Mouse (Mus musculus) adrenal gland, postnatal 14 days (tissue): ENCODE measurements around the gene Diaph2. TPM values are rescaled to one million over a fixed set of nuclear protein-coding genes. Genes with fewer than 3 reads are reported as not detected.
A peak's percentile ranks its signal among the peaks of the same experiment; 100 is the strongest.
"Not testable (repeated sequence)": the region's sequence is repeated elsewhere in the genome, so short reads cannot be mapped to it uniquely, and the experiment has no call there.

ENCODE experiments used
- DNase-seq: peaks from one replicate; pipeline ENCODE4 v3.0.0; 2021; ENCODE audit warnings: mixed read lengths
- long read RNA-seq, 2 experiments: library from polyadenylated mRNA; stranded (forward); transcript quantifications; one replicate each; pipeline ENCODE4 v2.0.0; 2021
- total RNA-seq: library from RNA; stranded (reverse); gene quantifications from 2 replicates; pipeline ENCODE4 v1.2.3, GENCODE M21; 2021

Gene Diaph2
- total RNA-seq, result 24.3 and 24.4 TPM in 2 replicates
- long read RNA-seq, experiment 1, partial matches to known transcripts, result 0 of 2 reads
- long read RNA-seq, experiment 1, other reads (novel, unspliced or antisense), result 2 of 2 reads
- long read RNA-seq, experiment 2, partial matches to known transcripts, result 0 of 3 reads
- long read RNA-seq, experiment 2, other reads (novel, unspliced or antisense), result 3 of 3 reads

DNA sequence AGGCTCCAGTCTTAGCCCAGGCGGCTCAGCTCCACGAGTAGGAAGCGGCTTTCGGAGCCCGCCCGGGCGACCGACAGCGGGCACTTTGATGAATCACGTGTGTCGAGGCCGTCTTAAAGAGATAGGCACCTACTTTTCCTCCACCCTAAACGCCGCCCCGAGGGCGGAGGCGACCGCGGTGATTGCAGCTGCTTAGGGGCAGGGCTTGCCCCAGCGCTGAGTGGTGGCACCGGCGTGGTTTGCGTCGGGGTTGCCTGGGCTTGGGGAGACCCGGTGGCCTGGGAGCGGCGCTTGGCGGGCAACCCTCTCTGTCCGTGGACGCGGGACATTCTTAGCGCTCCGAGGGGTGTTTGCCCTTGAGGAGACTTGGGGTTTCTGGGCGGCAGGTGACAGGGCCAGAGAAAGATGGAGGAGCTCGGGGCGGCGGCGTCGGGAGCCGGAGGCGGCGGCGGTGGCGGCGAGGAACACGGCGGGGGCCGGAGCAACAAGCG lies at the start of gene Diaph2:
Diaph2 (plus strand) TSS at position 172 of the 491 bp plus-strand sequence.
- DNase-seq, result peak; percentile 90

- no peak for DNase-seq
Measured at GRCm38 (mm10) chrX:129701634-129702312, 47.8 kb upstream of the Diaph2 start.

DNA sequence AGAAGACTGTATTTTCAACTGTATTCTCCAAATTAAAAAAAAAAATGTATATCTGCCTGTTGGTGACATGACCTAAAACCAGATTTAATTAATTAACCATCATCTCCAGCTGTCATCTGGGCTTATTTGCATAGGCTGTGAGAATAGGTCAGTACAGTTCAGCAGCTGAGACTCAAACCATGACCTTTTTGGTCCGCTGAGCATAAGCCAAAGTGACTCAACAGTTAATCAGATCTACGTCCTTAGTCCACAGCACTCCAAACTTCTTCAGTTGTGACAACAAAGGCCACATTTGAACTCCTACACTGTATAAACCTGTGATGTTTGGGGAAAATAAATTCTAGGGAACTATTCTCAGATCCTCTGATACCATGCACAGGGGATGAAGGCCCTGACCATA lies 39.9 kb upstream of the Diaph2 start:
- no peak for DNase-seq

- no peak for DNase-seq
Measured at GRCm38 (mm10) chrX:129728717-129729220, 20.8 kb upstream of the Diaph2 start.

GRCm38 (mm10) chrX:129736562-129736961 lies 13.0 kb upstream of the Diaph2 start:
- DNase-seq, result peak; percentile 11

GRCm38 (mm10) chrX:129739226-129739625 lies 10.3 kb upstream of the Diaph2 start:
- no peak for DNase-seq

GRCm38 (mm10) chrX:129742981-129743380 lies 6.6 kb upstream of the Diaph2 start:
- DNase-seq, result no peak

- DNase-seq, result no peak
Measured at GRCm38 (mm10) chrX:129745976-129746375, 3.6 kb upstream of the Diaph2 start.

DNA sequence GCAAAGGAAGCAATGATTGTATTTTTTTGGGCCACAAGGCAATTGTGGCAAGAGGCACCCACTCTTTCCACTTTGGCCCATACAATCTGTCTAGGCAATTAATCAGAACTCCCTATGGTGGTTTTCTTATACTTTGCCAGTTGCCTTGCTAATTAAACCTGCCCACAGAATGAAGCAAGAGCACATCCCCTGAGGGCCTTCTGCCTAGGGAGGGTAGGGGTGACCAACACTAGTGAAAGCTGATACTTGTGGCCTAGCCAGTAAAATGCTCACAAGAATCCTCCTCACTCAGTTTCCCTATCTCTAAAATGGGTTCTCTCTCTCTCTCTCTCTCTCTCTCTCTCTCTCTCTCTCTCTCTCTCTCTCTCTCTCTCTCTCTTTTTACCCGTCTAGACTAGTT lies 440 bp upstream of the Diaph2 start:
- DNase-seq, result peak; percentile 9

- peak; percentile 51 for DNase-seq
Measured at GRCm38 (mm10) chrX:129750094-129750569, 590 bp downstream of the Diaph2 start.

DNA sequence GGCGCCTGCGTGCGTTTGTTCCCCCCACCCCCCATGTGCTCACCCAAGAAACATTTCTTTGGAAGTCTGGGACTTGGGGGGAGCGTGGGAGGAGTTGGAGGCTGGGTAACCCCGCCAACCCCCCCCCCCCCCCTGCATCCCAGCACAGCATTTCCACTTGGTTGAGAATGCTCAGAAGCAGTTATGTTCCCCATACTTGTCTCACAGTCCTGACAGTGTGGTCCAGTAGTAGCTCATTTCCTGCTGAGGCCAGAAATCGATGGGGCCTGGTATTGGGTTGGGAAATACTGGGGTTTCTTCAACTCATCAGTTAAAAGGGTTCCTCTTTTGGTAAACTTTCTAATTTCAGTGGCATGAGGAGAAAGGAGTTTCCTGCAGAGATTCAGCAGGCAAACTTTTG lies 1.1 kb downstream of the Diaph2 start:
- DNase-seq, result no peak

DNA sequence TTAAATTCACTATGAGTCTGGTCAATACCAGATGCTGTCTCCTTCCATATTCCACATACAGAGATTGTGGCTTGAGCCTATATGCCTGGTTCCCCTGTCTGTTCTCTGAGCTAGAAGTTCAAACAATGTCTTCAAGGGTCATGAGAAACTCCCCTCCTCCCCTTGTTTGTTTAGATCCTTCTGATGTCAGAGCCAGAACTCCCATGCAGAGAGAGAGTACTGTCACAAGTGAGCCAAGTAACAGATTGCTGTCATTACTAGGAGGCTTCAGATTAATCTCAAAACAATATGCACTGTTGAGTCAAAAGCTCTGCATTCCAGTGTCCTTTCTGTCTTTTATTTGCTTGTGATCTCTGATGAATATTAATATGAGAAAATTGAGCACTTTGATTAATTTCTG lies 7.1 kb downstream of the Diaph2 start:
- no peak for DNase-seq

GRCm38 (mm10) chrX:129762649-129763048 lies 13.1 kb downstream of the Diaph2 start:
- no peak for DNase-seq

DNA sequence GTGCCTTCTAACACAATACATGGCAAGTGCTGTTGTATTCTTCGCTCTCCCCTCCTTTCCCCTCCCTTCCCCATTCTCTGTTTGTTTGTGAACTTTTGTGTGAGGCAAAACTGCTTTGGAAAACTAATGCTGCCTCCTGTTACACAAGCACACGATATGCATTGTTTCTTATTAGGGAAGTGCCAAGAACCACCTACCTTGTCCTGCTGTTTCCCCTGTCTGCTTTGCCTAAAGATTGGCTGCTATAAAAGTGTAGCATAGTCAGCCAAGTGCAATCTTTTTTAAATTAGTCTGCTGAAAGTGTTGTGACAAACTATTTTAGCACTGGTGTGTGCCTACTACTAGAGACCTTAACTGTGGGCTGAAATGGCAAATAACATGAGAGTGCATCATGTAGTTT lies 15.8 kb downstream of the Diaph2 start:
- no peak for DNase-seq

- no peak for DNase-seq
Measured at GRCm38 (mm10) chrX:129766811-129767210, 17.3 kb downstream of the Diaph2 start.

DNA sequence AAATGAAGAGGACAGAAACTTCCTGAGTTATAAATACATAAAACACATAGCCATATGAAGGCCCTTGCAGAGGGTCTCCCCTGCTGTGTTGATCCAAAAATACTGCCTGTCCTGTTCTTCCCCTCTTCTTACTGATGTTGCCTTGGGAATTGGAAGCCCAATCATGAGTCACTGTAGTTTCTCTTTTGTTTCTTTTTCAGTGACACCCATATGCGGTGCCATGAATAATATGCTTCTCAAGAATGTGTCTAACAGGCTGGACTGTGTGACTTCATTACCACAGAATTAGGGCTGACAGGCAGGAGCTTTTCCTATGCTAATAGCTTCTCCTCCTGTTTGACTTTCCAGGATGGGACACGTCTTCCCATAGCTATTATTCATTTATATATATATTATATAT lies 21.1 kb downstream of the Diaph2 start:
- no peak for DNase-seq

DNA sequence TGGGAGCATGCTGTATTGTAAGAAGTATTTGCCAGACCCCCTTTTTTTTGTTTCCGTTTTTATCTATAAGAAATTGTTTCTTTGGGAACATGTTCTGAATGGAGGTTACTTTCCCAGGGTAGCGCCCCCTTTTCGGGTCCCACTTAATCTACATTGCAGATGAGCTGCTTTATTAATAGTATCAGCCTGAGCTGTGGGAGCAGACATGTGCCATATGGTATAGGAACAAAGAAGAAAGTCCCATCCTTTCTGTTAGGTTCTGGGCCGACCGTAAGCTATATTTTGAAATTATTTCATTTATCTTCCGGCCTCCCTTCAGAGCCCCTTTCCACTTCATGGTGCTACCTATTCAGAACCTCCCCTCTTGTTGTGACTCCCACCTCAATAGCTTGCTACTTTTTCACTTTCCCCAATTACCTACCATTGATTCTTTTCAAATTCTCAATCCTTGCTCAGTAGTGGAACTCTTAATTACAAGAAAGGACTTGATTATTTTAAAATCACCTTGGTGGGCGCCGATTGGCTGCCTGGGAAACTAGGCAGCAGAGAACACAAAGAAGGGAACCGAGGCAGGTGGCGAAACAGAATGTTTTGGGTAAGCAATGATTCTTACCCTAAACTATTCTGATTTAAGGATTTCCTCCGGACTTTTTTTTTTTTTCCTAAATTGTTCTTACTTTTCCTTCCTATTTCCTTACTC lies 24.2 kb downstream of the Diaph2 start:
- no peak for DNase-seq

- no peak for DNase-seq
Measured at GRCm38 (mm10) chrX:129774478-129774877, 24.9 kb downstream of the Diaph2 start.

- no peak for DNase-seq
Measured at GRCm38 (mm10) chrX:129776761-129777160, 27.2 kb downstream of the Diaph2 start.

- DNase-seq, result no peak
Measured at GRCm38 (mm10) chrX:129777404-129777962, 27.9 kb downstream of the Diaph2 start.

- DNase-seq, result no peak
Measured at GRCm38 (mm10) chrX:129781844-129782243, 32.3 kb downstream of the Diaph2 start.

DNA sequence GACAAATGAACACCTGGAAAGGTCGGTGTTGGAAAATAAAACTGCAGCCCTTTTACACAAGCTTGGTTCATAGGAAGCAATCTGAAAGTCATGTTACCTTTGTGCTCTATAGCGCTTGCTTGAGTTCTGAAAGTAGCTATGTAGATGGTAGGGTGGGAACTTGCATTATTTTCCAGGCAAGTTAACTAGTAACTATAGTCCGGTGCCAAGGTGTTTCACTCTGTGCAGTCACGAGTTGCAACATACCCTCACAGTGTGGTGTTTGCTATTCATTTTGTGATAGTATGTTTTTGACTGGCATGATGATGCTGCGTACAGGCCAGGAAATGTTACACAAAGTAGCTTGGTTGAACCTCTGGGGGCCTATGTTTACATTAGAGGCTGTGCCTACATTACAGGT lies 34.5 kb downstream of the Diaph2 start:
- no peak for DNase-seq

- not testable (repeated sequence) for DNase-seq
Measured at GRCm38 (mm10) chrX:129799920-129800319, 50.4 kb downstream of the Diaph2 start.
